Mouse (Mus musculus): Measurements from ENCODE around the gene Ino80d. TPM values are rescaled to one million over a fixed set of nuclear protein-coding genes. Genes with fewer than 3 reads are reported as not detected.

Gene Ino80d
- polyA plus RNA-seq, 1 experiment from 2014 or later: 2.8 TPM

- TF ChIP-seq EP300 (IDR thresholded peaks at IDR 0.05; ENCODE audit: low read depth) (no peak), CTCF (IDR thresholded peaks at IDR 0.05; ENCODE audit: low read depth) (no peak)
- Histone ChIP-seq H3K9ac (replicated peaks) (no peak overlapping the region), H3K36me3 (replicated peaks; ENCODE audit: insufficient read depth, low read length) (no peaks in the 10 kb centered on the region; the same call in 1 of the 2 replicates), H3K9me3 (ENCODE audit: low read length) (no peaks in the 10 kb centered on the region), H3K27me3 (ENCODE audit: insufficient read depth, low read length) (no peaks in the 10 kb centered on the region), H3K4me2 (ENCODE audit: low read depth, low read length) (no peak overlapping the region), H3K4me1 (ENCODE audit: insufficient read depth) (peaks cover 14% of the 10 kb centered on the region), H3K4me3 (ENCODE audit: low read depth, low read length) (no peak overlapping the region), H3K27ac (ENCODE audit: low read depth) (0 out of 2 replicates have a peak overlapping the region, but pooled peaks have one; percentile 12)
- ATAC-seq (no peak), DNase-seq (no peak)
- WGBS (ENCODE audit: insufficient replicate concordance): 39% methylated on average over 2 of the region's 2 CpGs
Measured at GRCm38 (mm10) chr1:63130883-63131282, 16.4 kb upstream of the Ino80d start.

GRCm38 (mm10) chr1:63129857-63130690 lies 15.6 kb upstream of the Ino80d start:
- Histone ChIP-seq H3K9me3 (ENCODE audit: low read length) (no peaks in the 10 kb centered on the region), H3K27ac (ENCODE audit: low read depth) (peak overlapping the region; percentile 77), H3K27me3 (ENCODE audit: insufficient read depth, low read length) (no peaks in the 10 kb centered on the region), H3K4me3 (ENCODE audit: low read depth, low read length) (peak overlapping the region; percentile 31), H3K9ac (replicated peaks) (peak overlapping the region; percentile 58; the same call in 1 of the 2 replicates), H3K36me3 (replicated peaks; ENCODE audit: insufficient read depth, low read length) (no peaks in the 10 kb centered on the region; the same call in 1 of the 2 replicates), H3K4me1 (ENCODE audit: insufficient read depth) (peaks cover 14% of the 10 kb centered on the region), H3K4me2 (ENCODE audit: low read depth, low read length) (peak overlapping the region; percentile 74)
- DNase-seq (peak; percentile 37), ATAC-seq (peak; percentile 75)
- TF ChIP-seq EP300 (IDR thresholded peaks at IDR 0.05; ENCODE audit: low read depth) (peak; percentile 10; the same call in 1 of the 2 replicates), CTCF (IDR thresholded peaks at IDR 0.05; ENCODE audit: low read depth) (no peak)
- WGBS (ENCODE audit: insufficient replicate concordance): 5% methylated on average over 18 of the region's 18 CpGs

GRCm38 (mm10) chr1:63129273-63129672 lies 14.8 kb upstream of the Ino80d start:
- TF ChIP-seq CTCF (IDR thresholded peaks at IDR 0.05; ENCODE audit: low read depth) (no peak), EP300 (IDR thresholded peaks at IDR 0.05; ENCODE audit: low read depth) (no peak)
- Histone ChIP-seq H3K9me3 (ENCODE audit: low read length) (no peaks in the 10 kb centered on the region), H3K27ac (ENCODE audit: low read depth) (no peak overlapping the region), H3K4me3 (ENCODE audit: low read depth, low read length) (no peak overlapping the region), H3K9ac (replicated peaks) (no peak overlapping the region), H3K4me1 (ENCODE audit: insufficient read depth) (peaks cover 16% of the 10 kb centered on the region), H3K4me2 (ENCODE audit: low read depth, low read length) (peak overlapping the region; percentile 74; the same call in 1 of the 2 replicates), H3K36me3 (replicated peaks; ENCODE audit: insufficient read depth, low read length) (no peaks in the 10 kb centered on the region; the same call in 1 of the 2 replicates), H3K27me3 (ENCODE audit: insufficient read depth, low read length) (no peaks in the 10 kb centered on the region)
- 49% methylated on average over 3 of the region's 3 CpGs for WGBS (ENCODE audit: insufficient replicate concordance)
- DNase-seq: no peak
- ATAC-seq: no peak

GRCm38 (mm10) chr1:63126206-63126605 lies 11.7 kb upstream of the Ino80d start:
- ATAC-seq: no peak
- Histone ChIP-seq H3K27me3 (ENCODE audit: insufficient read depth, low read length) (no peaks in the 10 kb centered on the region), H3K4me2 (ENCODE audit: low read depth, low read length) (no peak overlapping the region), H3K36me3 (replicated peaks; ENCODE audit: insufficient read depth, low read length) (peaks cover 15% of the 10 kb centered on the region), H3K4me3 (ENCODE audit: low read depth, low read length) (no peak overlapping the region), H3K27ac (ENCODE audit: low read depth) (peak overlapping the region; percentile 51; the same call in 1 of the 2 replicates), H3K4me1 (ENCODE audit: insufficient read depth) (peaks cover 23% of the 10 kb centered on the region), H3K9ac (replicated peaks) (no peak overlapping the region), H3K9me3 (ENCODE audit: low read length) (no peaks in the 10 kb centered on the region)
- WGBS (ENCODE audit: insufficient replicate concordance): 66% methylated on average over 3 of the region's 3 CpGs
- no peak for TF ChIP-seq EP300 (IDR thresholded peaks at IDR 0.05; ENCODE audit: low read depth)
- no peak for TF ChIP-seq CTCF (IDR thresholded peaks at IDR 0.05; ENCODE audit: low read depth)
- DNase-seq: no peak

GRCm38 (mm10) chr1:63123823-63124450 lies 9.5 kb upstream of the Ino80d start:
- H3K4me1 ChIP-seq (ENCODE audit: insufficient read depth): peaks cover 19% of the 10 kb centered on the region
- no peak overlapping the region for H3K4me3 ChIP-seq (ENCODE audit: low read depth, low read length)
- no peak for TF ChIP-seq EP300 (IDR thresholded peaks at IDR 0.05; ENCODE audit: low read depth)
- no peak for TF ChIP-seq CTCF (IDR thresholded peaks at IDR 0.05; ENCODE audit: low read depth)
- no peak overlapping the region for H3K9ac ChIP-seq (replicated peaks)
- ATAC-seq (peak; percentile 84), DNase-seq (peak; percentile 48)
- no peaks in the 10 kb centered on the region for H3K27me3 ChIP-seq (ENCODE audit: insufficient read depth, low read length)
- no peaks in the 10 kb centered on the region for H3K9me3 ChIP-seq (ENCODE audit: low read length)
- H3K27ac ChIP-seq (ENCODE audit: low read depth): peak overlapping the region; percentile 79
- H3K4me2 ChIP-seq (ENCODE audit: low read depth, low read length): no peak overlapping the region
- WGBS (ENCODE audit: insufficient replicate concordance): 62% methylated on average over 6 of the region's 6 CpGs
- H3K36me3 ChIP-seq (replicated peaks; ENCODE audit: insufficient read depth, low read length): peaks cover 36% of the 10 kb centered on the region

- DNase-seq (peak; percentile 30), ATAC-seq (peak; percentile 12; the same call in 1 of the 2 replicates)
- peaks cover 49% of the 10 kb centered on the region for H3K36me3 ChIP-seq (replicated peaks; ENCODE audit: insufficient read depth, low read length)
- no peaks in the 10 kb centered on the region for H3K9me3 ChIP-seq (ENCODE audit: low read length)
- no peak overlapping the region for H3K4me2 ChIP-seq (ENCODE audit: low read depth, low read length)
- H3K27me3 ChIP-seq (ENCODE audit: insufficient read depth, low read length): no peaks in the 10 kb centered on the region
- TF ChIP-seq EP300 (IDR thresholded peaks at IDR 0.05; ENCODE audit: low read depth): peak; percentile 35; the same call in 1 of the 2 replicates
- no peak for TF ChIP-seq CTCF (IDR thresholded peaks at IDR 0.05; ENCODE audit: low read depth)
- no peak overlapping the region for H3K9ac ChIP-seq (replicated peaks)
- 38% methylated on average over 6 of the region's 6 CpGs for WGBS (ENCODE audit: insufficient replicate concordance)
- H3K27ac ChIP-seq (ENCODE audit: low read depth): peak overlapping the region; percentile 79
- peaks cover 22% of the 10 kb centered on the region for H3K4me1 ChIP-seq (ENCODE audit: insufficient read depth)
- H3K4me3 ChIP-seq (ENCODE audit: low read depth, low read length): no peak overlapping the region
Measured at GRCm38 (mm10) chr1:63122005-63122404, 7.5 kb upstream of the Ino80d start.

All from liver, postnatal 0 days (tissue).